Mouse (Mus musculus) liver, embryonic 12.5 days (tissue): Measurements from ENCODE around the gene Cd55b. TPM values are rescaled to one million over a fixed set of nuclear protein-coding genes. Genes with fewer than 3 reads are reported as not detected.
"Not testable (repeated sequence)": the region's sequence is repeated elsewhere in the genome, so short reads cannot be mapped to it uniquely, and the experiment has no call there.

ENCODE experiments used
- ATAC-seq: fragments of 200-750 bp; cut with Nextera tagmentation; 2 replicates; pipeline ENCODE4 v1.8.0; 2017; ENCODE audit warnings: moderate number of reproducible peaks, mild to moderate bottlenecking, moderate library complexity
- H3K27ac ChIP-seq: fragments of 300-500 bp; sonication (generic); 2 replicates; pipeline ENCODE4 v1.5.1; 2016; ENCODE audit warnings: mild to moderate bottlenecking
- H3K27me3 ChIP-seq: fragments of 300-500 bp; sonication (generic); replicated peaks from 2 replicates; pipeline ENCODE4 v1.6.1; 2016; ENCODE audit warnings: mild to moderate bottlenecking, moderate library complexity
- H3K36me3 ChIP-seq: fragments of 300-500 bp; sonication (generic); 2 replicates; pipeline ENCODE4 v1.6.1; 2016; ENCODE audit warnings: mild to moderate bottlenecking, moderate library complexity
- H3K4me1 ChIP-seq: fragments of 300-500 bp; sonication (generic); 2 replicates; pipeline ENCODE4 v1.6.1; 2016
- H3K4me2 ChIP-seq: fragments of 300-500 bp; sonication (generic); 2 replicates; pipeline ENCODE4 v1.6.1; 2016; ENCODE audit warnings: mild to moderate bottlenecking, moderate library complexity
- H3K4me3 ChIP-seq: fragments of 300-500 bp; sonication (generic); 2 replicates; pipeline ENCODE4 v1.5.1; 2016; ENCODE audit warnings: mild to moderate bottlenecking, moderate library complexity
- H3K9ac ChIP-seq: fragments of 300-500 bp; sonication (generic); 2 replicates; pipeline ENCODE4 v1.6.1; 2016; ENCODE audit warnings: mild to moderate bottlenecking, moderate library complexity
- H3K9me3 ChIP-seq: fragments of 300-500 bp; sonication (generic); replicated peaks from 2 replicates; pipeline ENCODE4 v1.6.1; 2016; ENCODE audit warnings: mild to moderate bottlenecking, moderate library complexity
- WGBS: fragments of 180-500 bp; shearing (Covaris S2); methylation state at CpG from one replicate; pipeline ENCODE4 v1.1.7; 2016; ENCODE audit not compliant: insufficient replicate concordance; 5-methylcytosine and 5-hydroxymethylcytosine counted together
- polyA plus RNA-seq: library from polyadenylated mRNA; unstranded; fragments of >200 nt; fragmentation: Nextera tagmentation; extraction: Ambion mirVana; gene quantifications from 2 replicates; pipeline ENCODE4 v1.2.1, GENCODE M21; 2016

The Cd55b gene
- polyA plus RNA-seq, 1 experiment from 2014 or later: 0.14 TPM

- not testable (repeated sequence) for H3K9me3 ChIP-seq, H3K4me3 ChIP-seq, H3K27ac ChIP-seq, ATAC-seq, H3K27me3 ChIP-seq, H3K9ac ChIP-seq, H3K4me2 ChIP-seq, H3K4me1 ChIP-seq, H3K36me3 ChIP-seq
Measured at GRCm38 (mm10) chr1:130397109-130397508, 25.7 kb downstream of the Cd55b start.

- not testable (repeated sequence) for ATAC-seq, H3K27me3 ChIP-seq, H3K36me3 ChIP-seq, H3K4me1 ChIP-seq, H3K9ac ChIP-seq, H3K27ac ChIP-seq, H3K4me3 ChIP-seq, H3K4me2 ChIP-seq
- peaks cover 14% of the 10 kb centered on the region for H3K9me3 ChIP-seq
Measured at GRCm38 (mm10) chr1:130387282-130387681, 35.5 kb downstream of the Cd55b start.

GRCm38 (mm10) chr1:130377726-130378429, 44.9 kb downstream of the Cd55b start:
- no peak overlapping the region for H3K9ac ChIP-seq
- H3K36me3 ChIP-seq: no peaks in the 10 kb centered on the region
- H3K27me3 ChIP-seq: no peaks in the 10 kb centered on the region
- no peak overlapping the region for H3K4me2 ChIP-seq
- no peaks in the 10 kb centered on the region for H3K9me3 ChIP-seq
- no peak overlapping the region for H3K27ac ChIP-seq
- H3K4me3 ChIP-seq: no peak overlapping the region
- WGBS: 74% methylated on average over 14 of the region's 14 CpGs
- peaks cover 35% of the 10 kb centered on the region for H3K4me1 ChIP-seq
- ATAC-seq: peak; percentile 11; the same call in 1 of the 2 replicates

- no peak overlapping the region for H3K9ac ChIP-seq
- H3K27ac ChIP-seq: peak overlapping the region; percentile 71
- no peaks in the 10 kb centered on the region for H3K27me3 ChIP-seq
- peaks cover 37% of the 10 kb centered on the region for H3K4me1 ChIP-seq
- 25% methylated on average over 3 of the region's 3 CpGs for whole genome bisulfite sequencing
- H3K4me3 ChIP-seq: no peak overlapping the region
- no peaks in the 10 kb centered on the region for H3K36me3 ChIP-seq
- no peaks in the 10 kb centered on the region for H3K9me3 ChIP-seq
- peak overlapping the region; percentile 43 for H3K4me2 ChIP-seq
- ATAC-seq: peak; percentile 89
Measured at GRCm38 (mm10) chr1:130374173-130374785, 48.5 kb downstream of the Cd55b start.

- Histone ChIP-seq H3K4me3 (no peak overlapping the region), H3K4me2 (peak overlapping the region; percentile 43; the same call in 1 of the 2 replicates)
Measured at GRCm38 (mm10) chr1:130373398-130374083, 49.3 kb downstream of the Cd55b start.

GRCm38 (mm10) chr1:130371895-130372528, 50.8 kb downstream of the Cd55b start:
- Histone ChIP-seq H3K4me2 (no peak overlapping the region), H3K9ac (no peak overlapping the region), H3K27ac (no peak overlapping the region), H3K36me3 (no peaks in the 10 kb centered on the region), H3K27me3 (no peaks in the 10 kb centered on the region), H3K4me3 (no peak overlapping the region), H3K9me3 (no peaks in the 10 kb centered on the region), H3K4me1 (peaks cover 30% of the 10 kb centered on the region)
- WGBS: 29% methylated on average over 7 of the region's 7 CpGs
- no peak for ATAC-seq

More at GRCm38 (mm10) chr1:130373398-130374083, 49.3 kb downstream of the Cd55b start:
- H3K9ac ChIP-seq: no peak overlapping the region
- no peaks in the 10 kb centered on the region for H3K27me3 ChIP-seq
- H3K36me3 ChIP-seq: no peaks in the 10 kb centered on the region
- peak overlapping the region; percentile 63; the same call in 1 of the 2 replicates for H3K27ac ChIP-seq
- peaks cover 37% of the 10 kb centered on the region for H3K4me1 ChIP-seq
- 13% methylated on average over 2 of the region's 2 CpGs for WGBS
- ATAC-seq: peak; percentile 59
- H3K9me3 ChIP-seq: no peaks in the 10 kb centered on the region

- H3K27me3 ChIP-seq: no peaks in the 10 kb centered on the region
- H3K4me2 ChIP-seq: no peak overlapping the region
- ATAC-seq: no peak
- H3K36me3 ChIP-seq: no peaks in the 10 kb centered on the region
- 83% methylated on average over 5 of the region's 5 CpGs for WGBS
- H3K4me3 ChIP-seq: no peak overlapping the region
- H3K9me3 ChIP-seq: no peaks in the 10 kb centered on the region
- H3K9ac ChIP-seq: no peak overlapping the region
- peaks cover 30% of the 10 kb centered on the region for H3K4me1 ChIP-seq
- H3K27ac ChIP-seq: no peak overlapping the region
Measured at GRCm38 (mm10) chr1:130371291-130371690, 51.5 kb downstream of the Cd55b start.

- Histone ChIP-seq H3K27ac (no peak overlapping the region), H3K9ac (no peak overlapping the region), H3K4me1 (no peaks in the 10 kb centered on the region), H3K27me3 (no peaks in the 10 kb centered on the region), H3K4me2 (no peak overlapping the region), H3K4me3 (no peak overlapping the region), H3K36me3 (no peaks in the 10 kb centered on the region), H3K9me3 (no peaks in the 10 kb centered on the region)
- ATAC-seq: peak; percentile 44; the same call in 1 of the 2 replicates
- WGBS: 0% methylated on average over 1 of the region's 1 CpGs
Measured at GRCm38 (mm10) chr1:130350077-130350635, 72.7 kb downstream of the Cd55b start.

- no peak overlapping the region for H3K4me3 ChIP-seq
- peak; percentile 47 for ATAC-seq
- H3K9ac ChIP-seq: no peak overlapping the region
- no peak overlapping the region for H3K4me2 ChIP-seq
- no peaks in the 10 kb centered on the region for H3K9me3 ChIP-seq
- H3K36me3 ChIP-seq: no peaks in the 10 kb centered on the region
- WGBS: 38% methylated on average over 9 of the region's 9 CpGs
- H3K4me1 ChIP-seq: no peaks in the 10 kb centered on the region
- no peaks in the 10 kb centered on the region for H3K27me3 ChIP-seq
- H3K27ac ChIP-seq: no peak overlapping the region
Measured at GRCm38 (mm10) chr1:130342429-130342828, 80.4 kb downstream of the Cd55b start.
